Mouse (Mus musculus) mammary gland, adult 2 months (tissue): ENCODE results near the gene Spg7. TPM values are rescaled to one million over a fixed set of nuclear protein-coding genes. Genes with fewer than 3 reads are reported as not detected.

ENCODE experiments used
- polyA plus RNA-seq: library from polyadenylated mRNA; depleted of rRNA; stranded (reverse); fragments of >200 nt; gene quantifications from 2 replicates; pipeline ENCODE4 v1.2.3, GENCODE M21; 2012; ENCODE audit warnings: low replicate concordance; rRNA removed

The Spg7 gene
- polyA plus RNA-seq: 92.9 and 140 TPM in 2 replicates

GRCm38 (mm10) chr8:123062721-123063120 lies at the start of gene Spg7:
TSS of gene Spg7 (plus strand) at chr8:123062942.

GRCm38 (mm10) chr8:123042158-123042973 lies 20.4 kb upstream of the Spg7 start, which contains the start of gene Ankrd11:
TSS of gene Ankrd11 (minus strand) at chr8:123042277.

GRCm38 (mm10) chr8:123101735-123102685 lies 39.3 kb downstream of the Spg7 start, which contains the start of gene Rpl13:
TSS of gene Rpl13 (plus strand) at chr8:123102350.

GRCm38 (mm10) chr8:123117127-123117731 lies 54.5 kb downstream of the Spg7 start, which contains the start of gene Cpne7:
TSS of gene Cpne7 (plus strand) at chr8:123117374.

Other genes with a start within 250 kb of the Spg7 start
- gene Cdh15, start 215.0 kb upstream of the Spg7 start, polyA plus RNA-seq: 2.4 TPM in 1 of 2 replicates, not detected in the other
- 49.8 and 63.0 TPM in 2 replicates for gene Ankrd11, start 20.7 kb upstream of the Spg7 start, polyA plus RNA-seq
- 1,523 and 4,714 TPM in 2 replicates for gene Rpl13, start 39.4 kb downstream of the Spg7 start, polyA plus RNA-seq
- gene Cpne7, start 54.4 kb downstream of the Spg7 start, polyA plus RNA-seq: 2.7 and 3.4 TPM in 2 replicates
- gene Sult5a1, start 95.4 kb downstream of the Spg7 start, polyA plus RNA-seq: 13.0 and 32.0 TPM in 2 replicates
- 153 and 226 TPM in 2 replicates for gene Dpep1, start 123.3 kb downstream of the Spg7 start, polyA plus RNA-seq
- gene Chmp1a, start 149.8 kb downstream of the Spg7 start, polyA plus RNA-seq: 101 and 105 TPM in 2 replicates
- 0.73 and 1.2 TPM in 2 replicates for gene Spata33, start 149.9 kb downstream of the Spg7 start, polyA plus RNA-seq
- gene Cdk10, start 161.9 kb downstream of the Spg7 start, polyA plus RNA-seq: 59.7 and 68.5 TPM in 2 replicates
- 9.0 and 19.4 TPM in 2 replicates for gene Spata2l, start 173.3 kb downstream of the Spg7 start, polyA plus RNA-seq
- 29.7 and 44.2 TPM in 2 replicates for gene Zfp276, start 191.3 kb downstream of the Spg7 start, polyA plus RNA-seq
- 84.1 and 191 TPM in 2 replicates for gene Vps9d1, start 191.4 kb downstream of the Spg7 start, polyA plus RNA-seq